Mouse (Mus musculus) ovary, postnatal 14 days (tissue): ENCODE data around the gene Wdr70.

Experiments used
- DNase-seq: peaks from one replicate; pipeline ENCODE4 v3.0.0; 2022; ENCODE audit warnings: low spot score

Gene Wdr70

DNA sequence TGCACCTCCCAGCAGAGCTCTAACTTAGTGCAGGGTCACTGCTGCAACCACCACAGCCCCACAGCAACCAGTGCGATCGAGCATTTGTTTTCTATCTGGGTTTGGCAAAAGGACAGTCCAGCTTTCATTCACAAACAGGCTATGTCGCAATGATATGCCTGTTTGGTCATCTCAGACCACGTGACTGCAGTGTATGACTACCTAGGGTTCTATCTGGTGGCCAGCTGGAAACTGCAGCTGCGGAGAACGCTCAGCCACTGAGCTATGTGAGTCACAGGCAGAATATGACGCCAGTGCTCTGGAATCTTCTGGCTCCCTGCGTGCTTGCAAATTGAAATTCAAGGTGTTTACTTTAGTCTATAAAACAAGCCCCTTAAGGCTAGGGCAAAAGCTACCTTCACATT is 167.4 kb downstream of the Wdr70 start:
- DNase-seq, result peak; percentile 6

GRCm38 (mm10) chr15:7925382-7925781 is 173.6 kb downstream of the Wdr70 start:
- DNase-seq, result no peak

GRCm38 (mm10) chr15:7923281-7923680 is 175.7 kb downstream of the Wdr70 start:
- DNase-seq, result no peak

- DNase-seq, result no peak
Measured at GRCm38 (mm10) chr15:7922291-7923037, 176.5 kb downstream of the Wdr70 start.

DNA sequence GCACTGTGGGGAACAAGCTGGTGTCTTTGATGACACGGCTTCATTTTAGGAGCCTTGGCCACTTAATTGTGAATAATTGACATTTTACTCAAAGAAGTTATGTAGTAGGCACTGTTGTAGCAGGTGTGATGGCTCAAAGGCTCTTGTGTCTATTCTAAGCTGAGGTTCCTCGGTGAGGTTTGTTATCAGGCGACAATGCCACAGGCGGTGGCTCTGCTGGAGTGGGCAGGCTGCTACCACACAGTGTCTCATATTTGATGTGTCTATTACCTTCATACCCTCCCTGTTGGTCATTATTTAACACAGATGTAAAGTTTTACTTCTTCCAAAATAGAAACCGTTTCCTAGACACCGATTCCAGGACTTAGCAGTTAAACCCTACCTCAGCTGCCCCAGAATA is 177.9 kb downstream of the Wdr70 start:
- no peak for DNase-seq

DNA sequence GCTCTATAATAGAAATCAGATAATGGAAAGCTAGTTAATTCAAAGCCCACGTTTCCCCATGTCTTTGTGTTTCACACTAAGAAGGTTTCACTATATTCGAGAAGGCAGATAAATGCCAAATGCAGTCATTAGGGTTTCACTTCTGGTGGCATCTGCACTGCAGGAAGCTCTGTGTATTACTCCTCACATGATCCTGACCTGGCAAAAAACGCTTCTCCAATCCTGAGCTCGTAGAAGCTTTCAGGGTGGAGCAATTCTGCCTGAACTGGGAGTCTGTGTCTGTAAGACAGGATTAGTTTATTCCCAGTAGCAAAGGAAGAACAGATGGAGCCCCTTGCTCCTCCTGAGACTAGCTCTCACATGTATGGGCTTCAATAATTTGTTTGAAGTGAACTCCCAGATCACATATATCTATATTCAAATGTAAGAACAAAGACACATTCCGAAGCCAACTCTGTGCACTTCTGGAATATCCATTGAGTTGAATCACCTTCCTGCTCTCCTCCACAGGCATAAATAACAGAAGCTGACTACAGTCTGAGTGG is 192.4 kb downstream of the Wdr70 start:
- no peak for DNase-seq

- DNase-seq, result no peak
Measured at GRCm38 (mm10) chr15:7899286-7899685, 199.7 kb downstream of the Wdr70 start.

DNA sequence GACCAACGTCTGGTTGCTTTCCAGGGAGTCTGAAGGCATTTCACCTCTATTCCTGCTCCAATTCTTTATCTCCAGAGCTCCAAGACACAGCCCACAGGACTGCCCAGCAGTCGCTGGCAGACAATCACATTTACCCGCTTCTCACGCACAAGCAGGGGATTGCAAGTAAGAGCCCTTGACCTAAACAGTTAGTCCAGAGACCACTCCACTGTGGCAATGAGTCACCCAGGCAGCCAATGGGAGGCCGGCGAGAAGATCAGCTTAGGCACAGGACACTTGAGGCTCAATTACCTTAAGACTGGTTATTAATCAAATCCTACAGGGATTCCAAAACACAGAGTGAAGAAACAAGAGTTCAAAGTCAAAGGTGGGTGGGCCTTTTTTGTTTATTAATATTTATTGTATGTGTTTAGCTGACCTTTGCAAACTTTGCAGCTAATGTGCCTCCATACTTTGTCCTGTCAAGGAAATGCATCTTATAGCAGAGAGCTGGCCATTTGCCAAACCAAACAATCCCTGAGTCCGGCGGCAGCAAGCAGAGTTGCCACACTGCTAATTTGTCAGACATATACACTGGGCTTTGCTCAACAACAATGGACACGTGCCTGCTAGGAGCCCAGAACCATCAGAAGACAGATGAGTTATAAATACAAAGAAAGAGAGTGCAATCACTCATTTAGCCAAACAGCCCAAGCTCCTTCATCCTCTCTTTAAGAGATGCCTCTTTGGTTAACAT is 207.3 kb downstream of the Wdr70 start:
- no peak for DNase-seq

GRCm38 (mm10) chr15:7890286-7890685 is 208.7 kb downstream of the Wdr70 start:
- no peak for DNase-seq

- DNase-seq, result no peak
Measured at GRCm38 (mm10) chr15:7889362-7889674, 209.7 kb downstream of the Wdr70 start.

- no peak for DNase-seq
Measured at GRCm38 (mm10) chr15:7888617-7889361, 210.2 kb downstream of the Wdr70 start.

- DNase-seq, result no peak
Measured at GRCm38 (mm10) chr15:7886591-7886990, 212.4 kb downstream of the Wdr70 start.

DNA sequence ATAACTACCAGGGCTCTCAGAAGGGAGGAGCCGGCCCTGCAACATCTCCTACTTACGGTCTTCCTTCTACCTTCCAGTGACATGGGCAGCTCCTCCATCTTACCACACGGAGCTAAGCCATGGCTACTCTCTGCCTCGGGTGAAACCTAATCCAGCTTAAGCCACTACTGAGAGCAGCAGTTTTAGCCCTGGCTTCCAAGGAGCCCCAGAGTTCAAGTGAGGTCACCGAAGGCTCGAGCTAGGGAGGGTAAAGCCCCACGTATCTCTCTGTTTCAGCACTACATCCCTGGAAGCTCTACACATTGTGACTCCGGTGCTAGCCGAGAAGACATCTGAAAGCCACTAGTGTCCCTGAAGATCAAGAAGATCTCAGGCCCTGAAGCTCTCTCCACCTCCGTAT is 213.9 kb downstream of the Wdr70 start:
- DNase-seq, result no peak

DNA sequence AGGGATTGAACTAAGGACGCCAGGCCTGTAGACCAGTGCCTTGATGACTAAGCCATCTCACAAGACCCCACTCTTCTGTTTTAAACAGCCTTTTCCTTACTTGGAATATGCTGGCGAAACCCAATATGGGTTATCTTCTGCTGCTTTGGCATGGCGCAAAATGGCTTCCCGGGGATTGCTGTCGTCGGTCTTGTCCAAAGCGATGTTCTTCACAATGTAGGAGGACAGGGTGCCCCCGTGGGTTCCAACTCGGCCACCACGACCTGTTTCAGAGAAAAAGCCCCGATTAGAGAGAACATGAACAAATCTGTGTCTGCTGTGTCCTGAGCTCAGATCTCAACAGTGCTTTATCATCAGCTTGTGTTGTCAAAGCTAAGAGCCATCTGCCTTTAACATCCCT is 214.8 kb downstream of the Wdr70 start:
- no peak for DNase-seq

DNA sequence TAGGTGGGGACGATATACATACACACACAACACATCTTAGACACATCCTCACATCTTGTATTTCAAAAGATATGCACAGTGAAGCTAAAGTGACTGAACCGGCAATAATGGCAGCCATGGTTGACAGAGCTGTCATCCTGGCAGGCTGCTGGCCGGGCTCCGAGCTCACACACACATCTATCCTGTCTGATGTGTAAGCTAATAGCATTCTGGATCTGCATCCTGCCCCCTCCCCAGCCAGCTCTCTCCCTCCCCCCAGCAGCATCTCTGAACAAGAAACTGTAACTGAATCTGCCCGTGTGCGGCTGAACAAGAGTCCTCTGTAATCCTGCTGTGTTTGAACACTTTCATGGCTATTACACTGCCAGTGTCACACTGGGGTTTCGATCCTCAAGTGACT is 219.1 kb downstream of the Wdr70 start:
- no peak for DNase-seq

- no peak for DNase-seq
Measured at GRCm38 (mm10) chr15:7878861-7879260, 220.1 kb downstream of the Wdr70 start.

GRCm38 (mm10) chr15:7877560-7878467 is 221.2 kb downstream of the Wdr70 start:
- no peak for DNase-seq

- no peak for DNase-seq
Measured at GRCm38 (mm10) chr15:7875879-7876278, 223.1 kb downstream of the Wdr70 start.

GRCm38 (mm10) chr15:7872473-7872872 is 226.5 kb downstream of the Wdr70 start:
- no peak for DNase-seq

DNA sequence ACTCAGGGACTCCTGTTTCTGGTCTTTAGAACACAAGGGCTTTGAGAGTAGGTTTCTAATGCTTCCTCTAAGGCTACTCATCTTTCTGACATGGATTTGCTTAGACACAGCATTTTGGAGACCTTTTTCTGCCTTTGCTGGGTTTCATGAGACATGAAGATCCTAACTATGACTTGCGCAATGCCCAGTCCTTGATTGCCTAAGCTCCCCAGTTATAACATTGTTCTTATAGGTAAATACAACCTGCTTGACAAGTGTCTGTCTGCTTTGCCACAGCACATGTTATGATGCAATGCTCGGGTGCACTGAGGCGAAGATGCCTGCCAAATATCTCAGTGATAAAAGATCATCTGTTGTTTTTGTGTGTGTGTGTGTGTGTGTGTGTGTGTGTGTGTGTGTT is 233.7 kb downstream of the Wdr70 start:
- DNase-seq, result no peak

GRCm38 (mm10) chr15:7863328-7863727 is 235.7 kb downstream of the Wdr70 start:
- no peak for DNase-seq

DNA sequence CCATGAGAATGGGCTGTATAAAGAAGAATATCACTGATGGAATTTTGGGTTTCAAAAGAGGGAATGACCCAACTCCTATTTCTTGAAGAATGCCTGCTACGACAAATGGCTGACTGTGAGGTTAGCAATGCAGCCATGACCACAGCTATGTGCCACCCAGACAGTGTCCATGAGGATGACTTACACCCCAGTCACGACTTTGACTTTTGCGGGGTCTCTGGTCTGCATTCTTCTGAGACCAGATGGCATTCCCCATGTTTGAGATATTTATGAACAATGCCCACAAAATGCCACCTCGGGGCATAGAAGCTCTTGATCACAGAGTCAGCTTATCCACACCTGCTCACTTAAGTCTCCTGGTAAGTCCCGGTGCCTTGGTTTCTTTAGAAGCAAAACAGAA is 236.1 kb downstream of the Wdr70 start:
- DNase-seq, result no peak
